In the genomic region with DNA sequence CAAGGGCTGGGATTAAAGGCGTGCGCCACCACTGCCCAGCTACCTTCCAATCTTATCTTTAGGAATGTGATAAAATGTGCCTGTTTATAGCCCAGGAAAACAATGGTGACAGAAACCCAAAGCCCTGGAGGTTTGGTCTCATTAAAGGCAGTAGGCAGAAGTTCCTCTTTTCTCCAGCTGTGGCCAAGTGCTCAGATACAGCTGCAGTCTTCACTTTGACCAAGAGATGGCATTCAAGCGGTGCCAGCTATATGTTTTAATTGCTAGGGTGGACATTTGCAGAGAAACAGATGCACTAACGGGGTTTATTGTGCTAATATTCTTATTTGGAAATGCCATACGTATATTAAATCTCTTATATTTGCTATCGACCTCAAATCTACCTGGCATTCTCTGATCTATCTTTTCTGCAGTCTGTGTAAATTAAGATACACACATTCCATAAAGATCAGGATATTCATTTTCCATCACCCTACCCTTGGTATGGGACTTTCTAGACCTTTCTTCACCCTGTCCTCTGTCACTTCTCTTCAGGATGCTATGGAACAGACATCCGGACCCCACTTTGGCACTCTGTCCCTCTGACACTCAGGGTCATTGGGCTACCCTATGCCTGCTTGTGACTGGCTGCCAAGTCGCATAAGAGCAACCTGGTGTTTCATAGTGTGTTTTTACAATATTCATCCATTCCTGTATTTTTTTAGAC, we compare ENCODE assay signal across 12 mouse cellular contexts. TPM values are rescaled to one million over a fixed set of nuclear protein-coding genes. Genes with fewer than 3 reads are reported as not detected.
DNase-seq lines count a peak whose midpoint lies in the region; ATAC-seq and TF ChIP-seq lines count a peak whose summit lies in the region.
"Had no signal": no experiment of that assay in that cellular context is flagged by ENCODE, and none has a peak within 500 bp of the region (broad histone marks: within the 10 kb centered on the region; RNA-seq: fewer than 3 reads in every experiment).

No protein-coding gene starts in this region.

- no peaks in the 10 kb centered on the region for H3K27me3 ChIP-seq in midbrain, embryonic 14.5 days (ENCODE audit: control insufficient read depth, insufficient read depth, low read length)
- H3K27me3 ChIP-seq in midbrain, embryonic 10.5 days (ENCODE audit: low read depth, poor library complexity, severe bottlenecking) = no peaks in the 10 kb centered on the region; the same call in 1 of the 2 replicates
- H3K27me3 ChIP-seq in hindbrain, postnatal 0 days (ENCODE audit: insufficient read depth, low read length) = no peaks in the 10 kb centered on the region
- H3K27me3 ChIP-seq in cerebellum, adult 2 months (ENCODE audit: control insufficient read depth, insufficient read depth, low read length) = no peaks in the 10 kb centered on the region
- H3K27me3 ChIP-seq: neural tube, embryonic 12.5 days had no signal

- ATAC-seq in midbrain, embryonic 14.5 days (ENCODE audit: low FRiP score, low TSS enrichment) = no peak
- ATAC-seq in hindbrain, postnatal 0 days = no peak

- no peak for TF ChIP-seq POLR2A in cerebellum, adult 2 months (IDR thresholded peaks at IDR 0.05; ENCODE audit: borderline replicate concordance, insufficient read depth, low read length)

- no peak overlapping the region for H3K4me3 ChIP-seq in midbrain, embryonic 14.5 days (replicated peaks; ENCODE audit: low read depth, low read length)
- H3K4me3 ChIP-seq in midbrain, embryonic 10.5 days = no peak overlapping the region
- no peak overlapping the region for H3K4me3 ChIP-seq in hindbrain, postnatal 0 days (ENCODE audit: low read length)
- H3K4me3 ChIP-seq in cerebellum, adult 2 months (replicated peaks; ENCODE audit: insufficient read depth, low read depth, low read length) = no peak overlapping the region
- H3K4me3 ChIP-seq: erythroblast, embryonic 14.5 days; left cerebral cortex, adult 2 months; neural tube, embryonic 12.5 days had no signal

- no peaks in the 10 kb centered on the region for H3K9me3 ChIP-seq in midbrain, embryonic 14.5 days (ENCODE audit: control insufficient read depth, low read length)
- H3K9me3 ChIP-seq in midbrain, embryonic 10.5 days (replicated peaks) = no peaks in the 10 kb centered on the region
- no peaks in the 10 kb centered on the region for H3K9me3 ChIP-seq in hindbrain, postnatal 0 days (ENCODE audit: low read length)
- H3K9me3 ChIP-seq: neural tube, embryonic 12.5 days had no signal

- DNase-seq in midbrain, embryonic 14.5 days = peak; percentile 48
- DNase-seq in midbrain, embryonic 10.5 days (ENCODE audit: low spot score) = no peak
- DNase-seq in brain, adult 2 months (ENCODE audit: low read depth, low spot score) = peak; percentile 26
- peak; percentile 34 for DNase-seq in hindbrain, postnatal 0 days (ENCODE audit: low spot score)
- no peak for DNase-seq in cerebellum, adult 2 months
- DNase-seq in cerebellum, adult 8-10 months = no peak
- DNase-seq in spleen, adult 12 weeks (ENCODE audit: low spot score) = no peak

- H3K4me2 ChIP-seq in midbrain, embryonic 14.5 days (ENCODE audit: low read length) = no peak overlapping the region
- H3K4me2 ChIP-seq in hindbrain, postnatal 0 days (ENCODE audit: low read depth, low read length) = no peak overlapping the region
- H3K4me2 ChIP-seq: neural tube, embryonic 12.5 days had no signal

- no peak overlapping the region for H3K27ac ChIP-seq in midbrain, embryonic 14.5 days (replicated peaks; ENCODE audit: low read depth, low read length)
- H3K27ac ChIP-seq in midbrain, embryonic 10.5 days (replicated peaks) = no peak overlapping the region
- H3K27ac ChIP-seq in hindbrain, postnatal 0 days = no peak overlapping the region
- no peak overlapping the region for H3K27ac ChIP-seq in cerebellum, adult 2 months (ENCODE audit: insufficient read depth, low read length)
- H3K27ac ChIP-seq: left cerebral cortex, adult 2 months; macrophage; neural tube, embryonic 12.5 days had no signal

- TF ChIP-seq CTCF in hindbrain, postnatal 0 days (IDR thresholded peaks at IDR 0.05; ENCODE audit: low read depth) = peak; percentile 40; the same call in 1 of the 2 replicates
- TF ChIP-seq CTCF in cerebellum, adult 2 months (IDR thresholded peaks at IDR 0.05; ENCODE audit: borderline replicate concordance, insufficient read depth, low read depth, low read length) = no peak

- no peaks in the 10 kb centered on the region for H3K4me1 ChIP-seq in midbrain, embryonic 14.5 days (ENCODE audit: control insufficient read depth, insufficient read depth, low read length)
- no peaks in the 10 kb centered on the region for H3K4me1 ChIP-seq in midbrain, embryonic 10.5 days
- no peaks in the 10 kb centered on the region for H3K4me1 ChIP-seq in hindbrain, postnatal 0 days (ENCODE audit: insufficient read depth, low read length)
- H3K4me1 ChIP-seq in cerebellum, adult 2 months (ENCODE audit: control insufficient read depth, insufficient read depth, low read length) = no peaks in the 10 kb centered on the region
- H3K4me1 ChIP-seq: neural tube, embryonic 12.5 days had no signal

- no peaks in the 10 kb centered on the region for H3K36me3 ChIP-seq in midbrain, embryonic 14.5 days (ENCODE audit: control insufficient read depth, insufficient read depth, low read length)
- H3K36me3 ChIP-seq in midbrain, embryonic 10.5 days = no peaks in the 10 kb centered on the region
- H3K36me3 ChIP-seq in hindbrain, postnatal 0 days (ENCODE audit: insufficient read depth, low read length) = no peaks in the 10 kb centered on the region
- H3K36me3 ChIP-seq: neural tube, embryonic 12.5 days had no signal

- no peak overlapping the region for H3K9ac ChIP-seq in midbrain, embryonic 14.5 days (replicated peaks; ENCODE audit: low read length)
- H3K9ac ChIP-seq in hindbrain, postnatal 0 days (replicated peaks; ENCODE audit: low read length) = no peak overlapping the region
- H3K9ac ChIP-seq: neural tube, embryonic 12.5 days had no signal

- 66% methylated on average over 8 of the region's 8 CpGs for WGBS in midbrain, embryonic 14.5 days
- 62% methylated on average over 8 of the region's 8 CpGs for WGBS in midbrain, embryonic 10.5 days
- 66% methylated on average over 8 of the region's 8 CpGs for WGBS in hindbrain, postnatal 0 days
- 71% methylated on average over 8 of the region's 8 CpGs for WGBS in cerebellum, adult 2 months

RNA-seq across cellular contexts. Expression of gene Bex4, which starts 11.6 kb away (rescaled TPM):
- polyA plus RNA-seq in midbrain, embryonic 14.5 days (2014; fragmentation: Nextera tagmentation; extraction: Ambion mirVana) = 139 and 159 TPM in 2 replicates
- 88.7 and 106 TPM in 2 replicates for polyA plus RNA-seq in midbrain, embryonic 10.5 days (2016; fragmentation: Nextera tagmentation; extraction: Ambion mirVana)
- total RNA-seq in hindbrain, postnatal 0 days (2014; rRNA removed) = 20.0 and 38.4 TPM in 2 replicates
- polyA plus RNA-seq in hindbrain, postnatal 0 days (2015; fragmentation: Nextera tagmentation; extraction: Ambion mirVana) = 153 and 160 TPM in 2 replicates
- 27.8 and 33.7 TPM in 2 replicates for polyA plus RNA-seq in cerebellum, adult 2 months (2012; rRNA removed)
- polyA plus RNA-seq: macrophage had no signal

RNA-seq across cellular contexts. Expression of gene Nxf3, which starts 42.1 kb away (rescaled TPM):
- not detected in 2 replicates for polyA plus RNA-seq in midbrain, embryonic 14.5 days (2014; fragmentation: Nextera tagmentation; extraction: Ambion mirVana)
- polyA plus RNA-seq in midbrain, embryonic 10.5 days (2016; fragmentation: Nextera tagmentation; extraction: Ambion mirVana) = not detected in 2 replicates
- total RNA-seq in hindbrain, postnatal 0 days (2014; rRNA removed) = not detected in 2 replicates
- 0.05 TPM in 1 of 2 replicates, not detected in the other for polyA plus RNA-seq in hindbrain, postnatal 0 days (2015; fragmentation: Nextera tagmentation; extraction: Ambion mirVana)
- polyA plus RNA-seq in cerebellum, adult 2 months (2012; rRNA removed) = 0.05 and 0.10 TPM in 2 replicates
- total RNA-seq: gastrocnemius, postnatal 4 days; left cerebral cortex, adult 2 months had no signal
- polyA plus RNA-seq: erythroblast, embryonic 14.5 days; macrophage; neural tube, embryonic 12.5 days had no signal

RNA-seq across cellular contexts. Expression of gene Tceal8, which starts 45.0 kb away (rescaled TPM):
- 133 and 136 TPM in 2 replicates for polyA plus RNA-seq in midbrain, embryonic 14.5 days (2014; fragmentation: Nextera tagmentation; extraction: Ambion mirVana)
- 178 and 192 TPM in 2 replicates for polyA plus RNA-seq in midbrain, embryonic 10.5 days (2016; fragmentation: Nextera tagmentation; extraction: Ambion mirVana)
- 72.2 and 82.6 TPM in 2 replicates for total RNA-seq in hindbrain, postnatal 0 days (2014; rRNA removed)
- 138 and 146 TPM in 2 replicates for polyA plus RNA-seq in hindbrain, postnatal 0 days (2015; fragmentation: Nextera tagmentation; extraction: Ambion mirVana)
- polyA plus RNA-seq in cerebellum, adult 2 months (2012; rRNA removed) = 71.8 and 72.0 TPM in 2 replicates

RNA-seq across cellular contexts. Expression of gene Bex2, which starts 59.2 kb away (rescaled TPM):
- 546 and 709 TPM in 2 replicates for polyA plus RNA-seq in midbrain, embryonic 14.5 days (2014; fragmentation: Nextera tagmentation; extraction: Ambion mirVana)
- 303 and 318 TPM in 2 replicates for polyA plus RNA-seq in midbrain, embryonic 10.5 days (2016; fragmentation: Nextera tagmentation; extraction: Ambion mirVana)
- 171 and 200 TPM in 2 replicates for total RNA-seq in hindbrain, postnatal 0 days (2014; rRNA removed)
- polyA plus RNA-seq in hindbrain, postnatal 0 days (2015; fragmentation: Nextera tagmentation; extraction: Ambion mirVana) = 938 and 961 TPM in 2 replicates
- polyA plus RNA-seq in cerebellum, adult 2 months (2012; rRNA removed) = 291 and 304 TPM in 2 replicates
- polyA plus RNA-seq: macrophage had no signal

Comparison
In these comparisons a context has a peak if more than half of its experiments do, and no peak if none do; other contexts are left out.
1. DNase-seq: peak in midbrain, embryonic 14.5 days (single experiment), brain, adult 2 months (single experiment) and hindbrain, postnatal 0 days (single experiment); none in midbrain, embryonic 10.5 days (single experiment), cerebellum, adult 2 months (0 of 2), cerebellum, adult 8-10 months (single experiment) and spleen, adult 12 weeks (single experiment).